Mouse (Mus musculus) limb, embryonic 11.5 days (tissue): Measurements from ENCODE around the gene Ttll13. TPM values are rescaled to one million over a fixed set of nuclear protein-coding genes. Genes with fewer than 3 reads are reported as not detected.

Experiments used
- ATAC-seq: fragments of 200-750 bp; cut with Nextera tagmentation; 2 replicates; pipeline ENCODE4 v1.8.0; 2017; ENCODE audit warnings: low read depth; ENCODE audit not compliant: insufficient number of reproducible peaks, low FRiP score, low TSS enrichment
- DNase-seq: peaks from one replicate; pipeline ENCODE4 v3.0.0-alpha.2; 2015; ENCODE audit warnings: low spot score
- H3K27ac ChIP-seq: fragments of 300-500 bp; sonication (generic); replicated peaks from 2 replicates; pipeline ENCODE4 v1.5.1; 2014; ENCODE audit warnings: low read depth, mild to moderate bottlenecking, low read length
- H3K27me3 ChIP-seq: fragments of 300-500 bp; sonication (generic); 2 replicates; pipeline ENCODE4 v1.6.1; 2014; ENCODE audit warnings: mild to moderate bottlenecking, low read length, mixed read lengths; ENCODE audit not compliant: control insufficient read depth, insufficient read depth
- H3K36me3 ChIP-seq: fragments of 300-500 bp; sonication (generic); 2 replicates; pipeline ENCODE4 v1.6.1; 2014; ENCODE audit warnings: mild to moderate bottlenecking, low read length, moderate library complexity, mixed read lengths; ENCODE audit not compliant: control insufficient read depth, insufficient read depth
- H3K4me1 ChIP-seq: fragments of 300-500 bp; sonication (generic); 2 replicates; pipeline ENCODE4 v1.6.1; 2014; ENCODE audit warnings: low read length, mixed read lengths; ENCODE audit not compliant: control insufficient read depth, insufficient read depth
- H3K4me2 ChIP-seq: fragments of 300-500 bp; sonication (generic); 2 replicates; pipeline ENCODE4 v1.6.1; 2014; ENCODE audit warnings: low read depth, mild to moderate bottlenecking, moderate library complexity; ENCODE audit not compliant: severe bottlenecking
- H3K4me3 ChIP-seq: fragments of 300-500 bp; sonication (generic); 2 replicates; pipeline ENCODE4 v1.5.1; 2014; ENCODE audit warnings: low read depth, low read length
- H3K9ac ChIP-seq: fragments of 300-500 bp; sonication (generic); 2 replicates; pipeline ENCODE4 v1.6.1; 2014; ENCODE audit warnings: mild to moderate bottlenecking, low read length
- H3K9me3 ChIP-seq: fragments of 300-500 bp; sonication (generic); 2 replicates; pipeline ENCODE4 v1.6.1; 2016; ENCODE audit warnings: low read length; ENCODE audit not compliant: control insufficient read depth
- WGBS: fragments of 180-500 bp; shearing (Covaris S2); extraction: QIAGEN DNeasy Blood & Tissue Kit; methylation state at CpG from one replicate; pipeline ENCODE4 v1.1.7; 2014; 5-methylcytosine and 5-hydroxymethylcytosine counted together
- polyA plus RNA-seq: library from polyadenylated mRNA; unstranded; fragments of >200 nt; fragmentation: Nextera tagmentation; extraction: Ambion mirVana; gene quantifications from 2 replicates; pipeline ENCODE4 v1.2.1, GENCODE M21; 2014

Ttll13 gene
- polyA plus RNA-seq, 1 experiment from 2014 or later, result 0.91 TPM

- DNase-seq, result no peak
- WGBS, result 81% methylated on average over 4 of the region's 4 CpGs
- Histone ChIP-seq H3K4me1 (no peaks in the 10 kb centered on the region), H3K9me3 (no peaks in the 10 kb centered on the region), H3K4me3 (no peak overlapping the region), H3K36me3 (peaks cover 6% of the 10 kb centered on the region; the same call in 1 of the 2 replicates), H3K4me2 (no peak overlapping the region), H3K9ac (no peak overlapping the region), H3K27ac (no peak overlapping the region), H3K27me3 (no peaks in the 10 kb centered on the region)
- no peak for ATAC-seq
Measured at GRCm38 (mm10) chr7:80241661-80242060, 4.5 kb upstream of the Ttll13 start.

- Histone ChIP-seq H3K4me3 (no peak overlapping the region), H3K9me3 (no peaks in the 10 kb centered on the region), H3K4me1 (no peaks in the 10 kb centered on the region), H3K36me3 (no peaks in the 10 kb centered on the region), H3K4me2 (no peak overlapping the region), H3K9ac (no peak overlapping the region), H3K27ac (no peak overlapping the region), H3K27me3 (no peaks in the 10 kb centered on the region)
- 89% methylated on average over 4 of the region's 4 CpGs for whole genome bisulfite sequencing
- ATAC-seq (no peak), DNase-seq (no peak)
Measured at GRCm38 (mm10) chr7:80244851-80245250, 1.3 kb upstream of the Ttll13 start.

GRCm38 (mm10) chr7:80246859-80247258 is 683 bp downstream of the Ttll13 start:
- no peak overlapping the region for H3K9ac ChIP-seq
- no peaks in the 10 kb centered on the region for H3K4me1 ChIP-seq
- H3K9me3 ChIP-seq, result no peaks in the 10 kb centered on the region
- no peak overlapping the region for H3K4me3 ChIP-seq
- no peaks in the 10 kb centered on the region for H3K27me3 ChIP-seq
- ATAC-seq, result no peak
- H3K4me2 ChIP-seq, result peak overlapping the region; percentile 47
- DNase-seq, result no peak
- H3K36me3 ChIP-seq, result no peaks in the 10 kb centered on the region
- no peak overlapping the region for H3K27ac ChIP-seq
- WGBS, result 68% methylated on average over 7 of the region's 7 CpGs

- ATAC-seq (no peak), DNase-seq (no peak)
- H3K27ac ChIP-seq, result no peak overlapping the region
- WGBS, result 80% methylated on average over 7 of the region's 7 CpGs
- H3K4me2 ChIP-seq, result no peak overlapping the region
- no peaks in the 10 kb centered on the region for H3K27me3 ChIP-seq
- no peaks in the 10 kb centered on the region for H3K36me3 ChIP-seq
- no peak overlapping the region for H3K9ac ChIP-seq
- H3K4me3 ChIP-seq, result no peak overlapping the region
- H3K9me3 ChIP-seq, result no peaks in the 10 kb centered on the region
- no peaks in the 10 kb centered on the region for H3K4me1 ChIP-seq
Measured at GRCm38 (mm10) chr7:80252437-80252836, 6.3 kb downstream of the Ttll13 start.

- 85% methylated on average over 11 of the region's 11 CpGs for WGBS
- no peak for ATAC-seq
Measured at GRCm38 (mm10) chr7:80252886-80253285, 6.7 kb downstream of the Ttll13 start.

GRCm38 (mm10) chr7:80255981-80256380 is 9.8 kb downstream of the Ttll13 start:
- no peaks in the 10 kb centered on the region for H3K4me1 ChIP-seq
- ATAC-seq (no peak), DNase-seq (no peak)
- H3K9ac ChIP-seq, result no peak overlapping the region
- H3K36me3 ChIP-seq, result no peaks in the 10 kb centered on the region
- no peak overlapping the region for H3K4me2 ChIP-seq
- no peak overlapping the region for H3K27ac ChIP-seq
- H3K27me3 ChIP-seq, result no peaks in the 10 kb centered on the region
- no peaks in the 10 kb centered on the region for H3K9me3 ChIP-seq
- 76% methylated on average over 2 of the region's 2 CpGs for WGBS
- H3K4me3 ChIP-seq, result no peak overlapping the region

More at GRCm38 (mm10) chr7:80252886-80253285, 6.7 kb downstream of the Ttll13 start:
- H3K4me1 ChIP-seq, result no peaks in the 10 kb centered on the region
- DNase-seq, result no peak
- no peak overlapping the region for H3K4me3 ChIP-seq
- H3K9ac ChIP-seq, result no peak overlapping the region
- no peaks in the 10 kb centered on the region for H3K27me3 ChIP-seq
- no peaks in the 10 kb centered on the region for H3K36me3 ChIP-seq
- H3K9me3 ChIP-seq, result no peaks in the 10 kb centered on the region
- H3K27ac ChIP-seq, result no peak overlapping the region
- no peak overlapping the region for H3K4me2 ChIP-seq

GRCm38 (mm10) chr7:80257706-80258105 is 11.5 kb downstream of the Ttll13 start:
- no peak for ATAC-seq
- Histone ChIP-seq H3K4me3 (no peak overlapping the region), H3K9me3 (no peaks in the 10 kb centered on the region), H3K36me3 (no peaks in the 10 kb centered on the region), H3K27me3 (no peaks in the 10 kb centered on the region), H3K4me1 (0 out of 2 replicates have a peak, but pooled peaks cover 5% of the 10 kb centered on the region), H3K4me2 (no peak overlapping the region), H3K27ac (no peak overlapping the region), H3K9ac (no peak overlapping the region)
- DNase-seq, result no peak
- 44% methylated on average over 2 of the region's 2 CpGs for WGBS

- DNase-seq, result peak; percentile 88
- Histone ChIP-seq H3K9ac (peak within 1 kb of the TSS; percentile 79), H3K4me2 (peak within 1 kb of the TSS; percentile 76), H3K4me1 (0 out of 2 replicates have a peak, but pooled peaks cover 5% of the 10 kb centered on the region), H3K9me3 (no peaks in the 10 kb centered on the region), H3K27me3 (no peaks in the 10 kb centered on the region), H3K27ac (peak within 1 kb of the TSS; percentile 38; the same call in 1 of the 2 replicates), H3K36me3 (peaks cover 6% of the 10 kb centered on the region), H3K4me3 (peak within 1 kb of the TSS; percentile 96)
- ATAC-seq, result peak; percentile 84
- 26% methylated on average over 40 of the region's 40 CpGs for WGBS
Measured at GRCm38 (mm10) chr7:80260625-80261371, 14.6 kb downstream of the Ttll13 start, which contains the start of gene Ngrn. Ngrn (plus strand) TSS chr7:80261215.
